ENCODE assay signal across 8 mouse cellular contexts in genomic region chr11:96407191-96408072, GRCm38 (mm10). TPM values are rescaled to one million over a fixed set of nuclear protein-coding genes. Genes with fewer than 3 reads are reported as not detected.
DNase-seq lines count a peak whose midpoint lies in the region; ATAC-seq lines count a peak whose summit lies in the region.

No protein-coding gene starts in this region.

- H3K27me3 ChIP-seq in embryonic facial prominence, embryonic 12.5 days, result peaks cover 31% of the 10 kb centered on the region
- H3K27me3 ChIP-seq in heart, embryonic 11.5 days (ENCODE audit: control insufficient read depth, insufficient read depth, low read length), result peaks cover 85% of the 10 kb centered on the region
- no peaks in the 10 kb centered on the region for H3K27me3 ChIP-seq in kidney, embryonic 14.5 days (ENCODE audit: control insufficient read depth, insufficient read depth, low read length)
- no peaks in the 10 kb centered on the region; the same call in 1 of the 2 replicates for H3K27me3 ChIP-seq in lung, embryonic 16.5 days (ENCODE audit: control insufficient read depth, insufficient read depth, low read depth, low read length)

- H3K4me3 ChIP-seq in embryonic facial prominence, embryonic 12.5 days, result peak overlapping the region; percentile 14; the same call in 1 of the 2 replicates
- H3K4me3 ChIP-seq in heart, embryonic 11.5 days (ENCODE audit: low read depth, low read length), result peak overlapping the region; percentile 27
- H3K4me3 ChIP-seq in kidney, embryonic 14.5 days (ENCODE audit: low read length), result peak overlapping the region; percentile 17
- H3K4me3 ChIP-seq in lung, embryonic 16.5 days (ENCODE audit: low read length), result peak overlapping the region; percentile 30

- DNase-seq in layer of hippocampus, postnatal 10 days (ENCODE audit: low spot score in 2 of 2), result peak; percentile 42 to 54
- DNase-seq in layer of hippocampus, adult 8-10 months (ENCODE audit: low spot score in 2 of 2), result no peak
- DNase-seq in ovary, postnatal 10 days (ENCODE audit: low spot score), result peak; percentile 41
- peak; percentile 75 for DNase-seq in thymus, postnatal 14 days

- H3K4me1 ChIP-seq in embryonic facial prominence, embryonic 12.5 days, result peaks cover 19% of the 10 kb centered on the region; the same call in 1 of the 2 replicates
- H3K4me1 ChIP-seq in heart, embryonic 11.5 days (ENCODE audit: control insufficient read depth, insufficient read depth, low read length), result peaks cover 19% of the 10 kb centered on the region
- peaks cover 34% of the 10 kb centered on the region for H3K4me1 ChIP-seq in kidney, embryonic 14.5 days (ENCODE audit: control insufficient read depth, insufficient read depth, low read length)
- peaks cover 25% of the 10 kb centered on the region for H3K4me1 ChIP-seq in lung, embryonic 16.5 days (replicated peaks; ENCODE audit: control insufficient read depth, insufficient read depth, low read length)

- no peaks in the 10 kb centered on the region for H3K9me3 ChIP-seq in embryonic facial prominence, embryonic 12.5 days
- H3K9me3 ChIP-seq in heart, embryonic 11.5 days (replicated peaks; ENCODE audit: control insufficient read depth, low read length), result peaks cover 3% of the 10 kb centered on the region; the same call in 1 of the 2 replicates
- H3K9me3 ChIP-seq in kidney, embryonic 14.5 days (ENCODE audit: control insufficient read depth, low read length), result peaks cover 3% of the 10 kb centered on the region; the same call in 1 of the 2 replicates
- H3K9me3 ChIP-seq in lung, embryonic 16.5 days (ENCODE audit: control insufficient read depth, low read length), result 0 out of 2 replicates have a peak, but pooled peaks cover 2% of the 10 kb centered on the region

- peak; percentile 28; the same call in 1 of the 2 replicates for ATAC-seq in embryonic facial prominence, embryonic 12.5 days (ENCODE audit: insufficient number of reproducible peaks, insufficient read depth, low FRiP score, low TSS enrichment)
- no peak for ATAC-seq in heart, embryonic 11.5 days (replicated peaks; ENCODE audit: insufficient number of reproducible peaks, low FRiP score, low TSS enrichment)
- peak; percentile 69 for ATAC-seq in kidney, embryonic 14.5 days (ENCODE audit: low FRiP score, low TSS enrichment)
- ATAC-seq in lung, embryonic 16.5 days (ENCODE audit: low read depth), result peak; percentile 83

- peak overlapping the region; percentile 43 for H3K4me2 ChIP-seq in embryonic facial prominence, embryonic 12.5 days (replicated peaks)
- peak overlapping the region; percentile 60 for H3K4me2 ChIP-seq in heart, embryonic 11.5 days
- peak overlapping the region; percentile 46 for H3K4me2 ChIP-seq in kidney, embryonic 14.5 days (replicated peaks; ENCODE audit: low read depth, low read length)
- H3K4me2 ChIP-seq in lung, embryonic 16.5 days (ENCODE audit: low read depth, low read length), result peak overlapping the region; percentile 56

- no peak overlapping the region for H3K27ac ChIP-seq in embryonic facial prominence, embryonic 12.5 days
- no peak overlapping the region for H3K27ac ChIP-seq in heart, embryonic 11.5 days (ENCODE audit: low read depth, low read length)
- peak overlapping the region; percentile 85 for H3K27ac ChIP-seq in kidney, embryonic 14.5 days (ENCODE audit: low read depth, low read length)
- peak overlapping the region; percentile 87 for H3K27ac ChIP-seq in lung, embryonic 16.5 days (ENCODE audit: low read length)

- WGBS in embryonic facial prominence, embryonic 12.5 days, result 8% methylated on average over 36 of the region's 36 CpGs
- 4% methylated on average over 36 of the region's 36 CpGs for WGBS in heart, embryonic 11.5 days (ENCODE audit: insufficient replicate concordance)
- 2% methylated on average over 36 of the region's 36 CpGs for WGBS in kidney, embryonic 14.5 days
- 6% methylated on average over 36 of the region's 36 CpGs for WGBS in lung, embryonic 16.5 days

- H3K9ac ChIP-seq in embryonic facial prominence, embryonic 12.5 days, result no peak overlapping the region
- H3K9ac ChIP-seq in heart, embryonic 11.5 days (ENCODE audit: low read depth, low read length), result no peak overlapping the region
- H3K9ac ChIP-seq in kidney, embryonic 14.5 days (ENCODE audit: low read depth, low read length), result peak overlapping the region; percentile 47; the same call in 1 of the 2 replicates
- H3K9ac ChIP-seq in lung, embryonic 16.5 days (ENCODE audit: low read length), result peak overlapping the region; percentile 53

- no peaks in the 10 kb centered on the region for H3K36me3 ChIP-seq in embryonic facial prominence, embryonic 12.5 days
- no peaks in the 10 kb centered on the region for H3K36me3 ChIP-seq in heart, embryonic 11.5 days (ENCODE audit: control insufficient read depth, insufficient read depth, low read length)
- H3K36me3 ChIP-seq in kidney, embryonic 14.5 days (ENCODE audit: control insufficient read depth, insufficient read depth, low read length), result no peaks in the 10 kb centered on the region
- H3K36me3 ChIP-seq in lung, embryonic 16.5 days (ENCODE audit: control insufficient read depth, insufficient read depth, low read length), result no peaks in the 10 kb centered on the region

RNA-seq across cellular contexts. Expression of gene Hoxb1, which starts 41.9 kb away (rescaled TPM):
- total RNA-seq in layer of hippocampus, postnatal 10 days (2021), result not detected
- total RNA-seq in layer of hippocampus, adult 8-10 months (2022), result not detected
- polyA plus RNA-seq in embryonic facial prominence, embryonic 12.5 days (2016; fragmentation: Nextera tagmentation; extraction: Ambion mirVana), result 0.08 and 0.18 TPM in 2 replicates
- 0.19 TPM in 1 of 2 replicates, not detected in the other for polyA plus RNA-seq in heart, embryonic 11.5 days (2014; fragmentation: Nextera tagmentation; extraction: Ambion mirVana)
- 0.27 and 0.37 TPM in 2 replicates for polyA plus RNA-seq in kidney, embryonic 14.5 days (2014; fragmentation: Nextera tagmentation; extraction: Ambion mirVana)
- polyA plus RNA-seq in lung, embryonic 16.5 days (2015; fragmentation: Nextera tagmentation; extraction: Ambion mirVana), result 0.18 TPM in 1 of 2 replicates, not detected in the other

RNA-seq across cellular contexts. Expression of gene Skap1, which starts 57.0 kb away (rescaled TPM):
- total RNA-seq in layer of hippocampus, postnatal 10 days (2021), result 1 to 10 TPM; 1.4 to 2.0 TPM
- 1 to 10 TPM; 1.1 to 2.8 (median 2.3) TPM for total RNA-seq in layer of hippocampus, adult 8-10 months (2022)
- polyA plus RNA-seq in embryonic facial prominence, embryonic 12.5 days (2016; fragmentation: Nextera tagmentation; extraction: Ambion mirVana), result 0.32 and 0.50 TPM in 2 replicates
- 0.46 and 0.84 TPM in 2 replicates for polyA plus RNA-seq in heart, embryonic 11.5 days (2014; fragmentation: Nextera tagmentation; extraction: Ambion mirVana)
- polyA plus RNA-seq in kidney, embryonic 14.5 days (2014; fragmentation: Nextera tagmentation; extraction: Ambion mirVana), result 13.8 and 15.2 TPM in 2 replicates
- polyA plus RNA-seq in lung, embryonic 16.5 days (2015; fragmentation: Nextera tagmentation; extraction: Ambion mirVana), result 2.1 and 4.5 TPM in 2 replicates

RNA-seq across cellular contexts. Expression of gene Hoxb2, which starts 57.1 kb away (rescaled TPM):
- total RNA-seq in layer of hippocampus, postnatal 10 days (2021), result not detected
- total RNA-seq in layer of hippocampus, adult 8-10 months (2022), result not detected
- 3.9 and 6.5 TPM in 2 replicates for polyA plus RNA-seq in embryonic facial prominence, embryonic 12.5 days (2016; fragmentation: Nextera tagmentation; extraction: Ambion mirVana)
- 4.5 and 7.4 TPM in 2 replicates for polyA plus RNA-seq in heart, embryonic 11.5 days (2014; fragmentation: Nextera tagmentation; extraction: Ambion mirVana)
- polyA plus RNA-seq in kidney, embryonic 14.5 days (2014; fragmentation: Nextera tagmentation; extraction: Ambion mirVana), result 49.9 and 67.2 TPM in 2 replicates
- polyA plus RNA-seq in lung, embryonic 16.5 days (2015; fragmentation: Nextera tagmentation; extraction: Ambion mirVana), result 20.1 and 24.0 TPM in 2 replicates

Comparison
In these comparisons a context has a peak if more than half of its experiments do, and no peak if none do; other contexts are left out.
1. DNase-seq: peak in layer of hippocampus, postnatal 10 days (2 of 2), ovary, postnatal 10 days (single experiment) and thymus, postnatal 14 days (single experiment); none in layer of hippocampus, adult 8-10 months (0 of 2).
2. H3K27ac ChIP-seq: peak in kidney, embryonic 14.5 days (single experiment) and lung, embryonic 16.5 days (single experiment); none in embryonic facial prominence, embryonic 12.5 days (single experiment) and heart, embryonic 11.5 days (single experiment).
3. H3K9ac ChIP-seq: peak in kidney, embryonic 14.5 days (single experiment) and lung, embryonic 16.5 days (single experiment); none in embryonic facial prominence, embryonic 12.5 days (single experiment) and heart, embryonic 11.5 days (single experiment).
4. Peak in every context shown above with its lines, with median percentiles within 50 percentile points of each other: H3K4me2 ChIP-seq and H3K4me3 ChIP-seq.